1 mouse cellular context compared by ENCODE assay signal in the genomic region with DNA sequence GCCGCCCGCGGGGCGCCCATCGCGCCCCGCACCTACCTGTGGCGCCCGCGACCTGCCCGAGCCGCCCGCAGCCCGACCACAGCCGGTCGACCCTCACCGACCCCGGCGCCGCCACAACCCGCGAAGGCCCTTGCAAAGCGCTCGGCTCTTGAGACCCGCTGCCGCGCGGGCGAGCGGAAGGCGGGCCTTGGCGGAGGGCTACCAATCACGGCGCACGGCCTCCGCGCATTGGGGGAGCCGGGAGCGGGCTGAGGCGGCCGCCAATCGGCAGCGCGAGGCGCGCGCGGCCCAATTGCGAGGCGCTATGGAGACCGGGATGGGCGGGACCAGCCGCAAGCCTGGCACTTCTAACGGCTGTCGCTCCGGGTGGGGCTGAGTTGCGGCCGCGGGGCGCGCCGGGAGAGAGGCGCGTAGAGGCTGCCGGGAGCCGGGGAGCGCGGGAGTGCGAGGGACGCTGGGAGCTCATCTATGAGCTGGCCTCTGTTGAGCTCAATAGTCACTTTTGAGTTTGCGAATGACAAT.
TF ChIP-seq lines count a peak whose summit lies in the region.

A gene (minus strand): TSS at position 180 of the 522 bp plus-strand sequence.

TF ChIP-seq in CH12.LX, 34 proteins besides CTCF, POLR2A, EP300 and RAD21 (continued from another document):
- TF ChIP-seq UBTF (IDR thresholded peaks at IDR 0.05; ENCODE audit: low read depth, low read length) = peak; percentile 69; the same call in 1 of the 2 replicates
- TF ChIP-seq ELF1 (IDR thresholded peaks at IDR 0.05; ENCODE audit: low read depth, low read length) = peak; percentile 71
- no peak for TF ChIP-seq USF1 (IDR thresholded peaks at IDR 0.05; ENCODE audit: low read depth, low read length)
- peak; percentile 69; the same call in 1 of the 2 replicates for TF ChIP-seq TCF12 (IDR thresholded peaks at IDR 0.05; ENCODE audit: low read depth, low read length)
- TF ChIP-seq MAZ (IDR thresholded peaks at IDR 0.05; ENCODE audit: low read depth, low read length) = peak; percentile 96
- TF ChIP-seq JUN (IDR thresholded peaks at IDR 0.05; ENCODE audit: insufficient read depth, low read depth, low read length) = no peak
- no peak for TF ChIP-seq SMC3 (IDR thresholded peaks at IDR 0.05; ENCODE audit: low read depth, low read length)
- TF ChIP-seq RCOR1 (conservative IDR thresholded peaks at IDR 0.05; ENCODE audit: low read depth, low read length) = no peak; the same call in 1 of the 2 replicates
- no peak; the same call in 1 of the 2 replicates for TF ChIP-seq SIN3A (IDR thresholded peaks at IDR 0.05; ENCODE audit: low read length)
- no peak for TF ChIP-seq ETS1 (conservative IDR thresholded peaks at IDR 0.05; ENCODE audit: low read depth, low read length)
- peak; percentile 83 for TF ChIP-seq ZMIZ1 (IDR thresholded peaks at IDR 0.05; ENCODE audit: low read depth, low read length)
- peak; percentile 2; the same call in 1 of the 2 replicates for TF ChIP-seq MYC (IDR thresholded peaks at IDR 0.05; ENCODE audit: low read depth, low read length)
- 0 out of 2 replicates have a peak, but pooled peaks have one; percentile 72 for TF ChIP-seq TBP (conservative IDR thresholded peaks at IDR 0.05; ENCODE audit: low read depth, low read length)
- no peak for TF ChIP-seq PAX5 (IDR thresholded peaks at IDR 0.05; ENCODE audit: low read length)
- TF ChIP-seq BHLHE40 (IDR thresholded peaks at IDR 0.05; ENCODE audit: low read depth, low read length) = no peak
- TF ChIP-seq MXI1 (IDR thresholded peaks at IDR 0.05; ENCODE audit: low read depth, low read length) = no peak; the same call in 1 of the 2 replicates
- peak; percentile 59; the same call in 1 of the 2 replicates for TF ChIP-seq MAX (IDR thresholded peaks at IDR 0.05; ENCODE audit: low read length)
- peak; percentile 84 for TF ChIP-seq KAT2A (IDR thresholded peaks at IDR 0.05; ENCODE audit: insufficient replicate concordance, low read length)
